Mouse (Mus musculus): ENCODE data around the gene Cfl1. TPM values are rescaled to one million over a fixed set of nuclear protein-coding genes. Genes with fewer than 3 reads are reported as not detected.

Cfl1 gene
- total RNA-seq, 2 experiments from 2014 or later: 184 to 211 TPM

DNA sequence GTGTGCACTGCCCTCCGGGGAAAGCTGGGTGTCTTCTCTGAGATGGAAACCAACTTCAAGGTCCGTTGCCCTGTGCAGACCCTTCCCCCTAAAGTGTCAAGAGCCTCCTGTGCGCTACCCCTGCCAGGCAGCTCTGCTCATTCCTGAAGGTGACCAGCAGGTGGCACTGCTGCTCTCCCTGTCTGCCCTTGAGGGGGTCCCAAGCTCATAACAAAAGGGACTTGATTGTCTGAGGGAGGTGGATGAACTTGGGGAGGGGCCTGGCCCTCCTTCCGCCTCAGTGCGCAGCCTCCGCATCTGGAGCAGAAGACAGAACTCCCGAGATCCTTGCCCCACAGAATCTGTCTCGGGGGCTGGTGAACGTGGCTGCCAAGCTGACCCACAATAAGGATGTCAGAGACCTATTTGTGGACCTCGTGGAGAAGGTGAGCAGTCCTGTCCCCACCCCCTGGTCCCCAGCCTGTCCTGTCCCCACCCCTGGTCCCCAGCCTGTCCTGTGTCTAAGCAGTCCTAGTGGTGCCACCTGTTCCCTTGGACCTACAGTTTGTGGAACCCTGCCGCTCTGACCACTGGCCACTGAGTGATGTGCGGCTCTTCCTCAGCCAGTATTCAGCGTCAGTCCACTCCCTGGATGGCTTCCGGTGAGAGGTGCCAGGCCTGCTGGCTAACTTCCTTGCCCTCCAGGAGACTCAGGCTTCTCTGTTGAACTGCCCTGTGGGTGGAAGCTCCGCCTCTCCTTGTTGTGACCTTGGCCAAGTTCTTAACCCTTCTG is 26.3 kb upstream of the Cfl1 start:
- peak; percentile 52 to 72 for DNase-seq

DNA sequence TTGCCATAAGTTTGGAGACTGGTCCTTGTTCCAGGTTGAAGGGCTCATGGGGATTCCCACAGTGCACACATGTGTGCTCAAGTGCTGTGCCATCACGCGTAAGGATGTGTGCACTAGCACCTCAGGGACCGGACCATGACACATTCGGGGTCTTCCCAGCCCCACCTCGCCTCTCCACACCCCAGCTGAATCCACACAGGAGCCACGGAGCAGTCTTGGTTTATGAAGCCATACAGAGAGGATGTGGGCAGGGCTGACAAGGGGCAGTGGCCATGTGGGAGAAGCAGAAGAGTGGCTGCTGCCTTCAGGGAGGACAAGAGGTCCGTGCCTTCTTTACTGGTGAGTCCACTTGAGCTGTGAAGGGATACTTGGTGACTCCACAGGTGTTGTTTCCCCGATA is 25.2 kb upstream of the Cfl1 start:
- no peak for DNase-seq

DNA sequence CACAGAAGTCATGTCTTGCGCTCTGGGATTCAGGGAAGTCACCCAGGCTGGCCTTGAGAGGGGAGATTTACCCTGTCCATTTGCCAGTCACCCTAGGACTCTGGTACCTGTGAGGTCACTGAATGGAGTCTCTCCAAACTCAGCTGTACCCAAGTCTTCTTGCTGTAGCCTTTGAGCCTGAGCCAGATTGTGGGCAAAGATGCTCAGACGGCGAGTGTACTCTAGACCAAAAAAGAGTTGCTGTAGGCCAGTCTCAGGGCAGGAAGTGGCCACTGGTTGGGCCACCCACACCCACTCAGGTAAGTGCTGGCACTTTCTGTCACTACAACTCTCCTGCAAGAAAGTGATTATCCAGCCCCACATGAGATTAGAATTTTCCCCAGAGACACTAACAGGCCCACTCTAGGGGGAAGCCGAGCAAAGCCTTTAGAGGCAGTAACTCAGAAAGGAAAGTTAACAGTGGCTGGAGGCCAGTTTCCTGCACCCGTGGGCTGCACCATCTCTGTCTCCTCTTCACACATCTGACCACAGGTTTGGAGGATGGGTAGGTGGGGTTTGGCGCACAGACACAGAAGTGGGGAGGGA is 23.2 kb upstream of the Cfl1 start:
- no peak for DNase-seq

DNA sequence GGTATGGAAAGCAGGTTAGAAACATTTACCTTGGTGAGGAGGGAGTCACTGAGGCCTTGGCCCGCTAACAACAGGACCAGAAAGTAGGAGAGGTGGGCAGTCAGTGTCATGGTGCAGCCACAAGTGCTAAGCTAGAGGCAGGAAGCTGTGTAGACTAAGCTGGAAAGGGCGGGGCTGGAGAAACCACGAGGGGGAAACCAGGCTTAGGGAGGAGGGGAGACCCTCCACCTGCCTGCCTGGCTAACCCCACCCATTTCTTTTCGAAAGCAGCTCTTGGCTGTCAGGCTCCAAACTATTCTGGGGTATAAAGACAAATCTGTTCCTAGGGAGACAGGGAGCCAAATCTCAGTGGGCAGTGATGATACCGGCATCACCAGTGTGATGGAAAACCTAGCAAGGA is 21.9 kb upstream of the Cfl1 start, which contains the start of gene Ctsw:
Gene Ctsw, minus strand, starts transcription at position 134 of the 400 bp plus-strand sequence.
- DNase-seq: no peak

DNA sequence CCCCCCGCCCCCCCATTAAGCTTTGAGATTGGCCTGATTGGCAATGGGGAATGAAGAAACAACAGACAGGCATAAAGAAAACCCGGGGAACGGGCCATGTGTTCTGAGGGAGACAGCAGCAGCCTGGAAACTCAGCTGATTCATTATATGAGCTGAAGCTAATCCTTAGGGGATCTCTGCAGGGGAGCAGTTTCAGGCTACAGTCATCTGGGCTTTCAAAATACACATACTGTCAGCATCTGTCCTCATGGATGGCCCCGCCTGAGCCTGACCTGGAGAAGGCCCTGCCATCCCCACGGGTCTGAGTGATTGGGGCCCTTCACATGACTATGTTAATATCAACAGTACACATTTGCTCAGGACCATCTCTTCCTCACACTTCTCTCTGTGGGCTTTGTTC is 18.4 kb upstream of the Cfl1 start:
- no peak for DNase-seq

DNA sequence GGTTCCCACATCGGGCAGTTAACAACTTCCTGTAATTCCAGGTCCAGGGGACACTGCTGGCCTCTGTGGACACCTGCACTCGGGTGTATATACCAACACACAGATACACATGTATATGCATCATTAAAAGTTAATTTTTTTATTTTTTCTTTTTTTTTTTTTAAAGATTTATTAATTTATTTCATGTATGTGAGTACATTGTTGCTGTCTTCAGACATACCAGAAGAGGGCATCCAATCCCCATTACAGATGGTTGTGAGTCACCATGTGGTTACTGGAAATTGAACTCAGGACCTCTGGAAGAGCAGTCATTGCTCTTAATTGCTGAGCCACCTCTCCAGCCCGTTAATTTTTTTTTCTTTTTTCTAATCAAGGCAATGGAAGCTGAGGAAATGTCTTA is 17.4 kb upstream of the Cfl1 start:
- no peak for DNase-seq

DNA sequence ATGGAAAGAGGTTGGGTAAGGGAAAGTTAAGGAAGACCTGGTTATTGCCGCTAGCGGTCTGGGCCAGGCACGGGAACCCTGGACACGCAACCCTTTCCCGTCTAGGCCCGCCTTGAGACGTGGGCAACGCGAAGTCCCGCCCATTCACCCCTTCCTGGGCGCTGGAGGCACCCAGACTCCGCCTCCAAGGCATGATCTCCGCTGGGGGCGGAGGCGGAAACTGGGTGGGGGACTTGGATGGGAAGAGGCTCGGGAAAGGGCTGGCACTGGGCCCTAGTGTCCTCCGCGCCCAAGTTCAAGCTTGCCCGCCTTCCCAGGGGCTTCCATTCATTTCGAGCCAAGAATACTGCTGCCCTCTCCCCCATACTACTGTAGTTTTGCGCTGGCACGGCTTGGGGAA is 16.5 kb upstream of the Cfl1 start, which contains the start of gene Efemp2:
Gene Efemp2, plus strand, starts transcription at position 235 of the 400 bp plus-strand sequence.
- peak; percentile 87 to 92 for DNase-seq

DNA sequence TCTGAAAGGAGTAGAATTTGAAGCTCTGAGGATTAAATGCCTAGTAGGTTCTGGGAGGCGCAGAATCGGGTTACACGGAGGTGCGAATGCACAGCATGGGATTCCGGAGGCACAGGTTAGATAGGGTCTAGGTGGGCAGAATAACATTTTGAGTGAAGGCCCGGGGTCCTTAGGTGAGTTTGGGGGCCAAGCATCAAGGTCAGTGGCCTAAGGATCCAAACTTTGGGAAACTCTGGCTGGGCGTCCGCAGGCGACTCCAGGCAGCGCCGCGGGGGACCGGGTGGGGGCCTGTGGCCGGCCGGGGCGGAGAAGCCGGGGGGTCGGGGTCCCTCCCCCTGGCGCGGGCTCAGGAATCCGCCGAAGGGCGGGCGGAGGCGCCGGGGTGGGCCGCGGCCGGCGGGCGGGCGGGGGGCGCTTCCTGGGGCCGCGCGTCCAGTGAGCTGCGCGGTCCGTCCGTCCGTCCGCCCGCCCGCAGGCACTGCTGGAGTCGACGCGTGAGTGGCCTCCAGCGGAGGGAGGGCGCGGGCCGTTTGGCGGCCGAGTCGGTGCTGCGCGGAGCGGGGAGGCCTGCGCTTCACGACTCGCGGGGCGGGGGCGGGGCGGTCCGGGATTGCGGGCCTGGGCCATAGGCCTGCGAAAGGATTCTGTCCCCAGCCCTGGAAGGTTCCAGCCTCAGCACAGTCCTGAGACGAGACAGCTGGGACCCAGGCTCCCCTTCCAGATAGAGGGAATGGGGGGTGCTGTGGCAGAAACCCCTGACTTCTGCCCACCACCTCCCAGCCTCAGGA is 15.8 kb upstream of the Cfl1 start:
- peak; percentile 55 to 59 for DNase-seq

DNA sequence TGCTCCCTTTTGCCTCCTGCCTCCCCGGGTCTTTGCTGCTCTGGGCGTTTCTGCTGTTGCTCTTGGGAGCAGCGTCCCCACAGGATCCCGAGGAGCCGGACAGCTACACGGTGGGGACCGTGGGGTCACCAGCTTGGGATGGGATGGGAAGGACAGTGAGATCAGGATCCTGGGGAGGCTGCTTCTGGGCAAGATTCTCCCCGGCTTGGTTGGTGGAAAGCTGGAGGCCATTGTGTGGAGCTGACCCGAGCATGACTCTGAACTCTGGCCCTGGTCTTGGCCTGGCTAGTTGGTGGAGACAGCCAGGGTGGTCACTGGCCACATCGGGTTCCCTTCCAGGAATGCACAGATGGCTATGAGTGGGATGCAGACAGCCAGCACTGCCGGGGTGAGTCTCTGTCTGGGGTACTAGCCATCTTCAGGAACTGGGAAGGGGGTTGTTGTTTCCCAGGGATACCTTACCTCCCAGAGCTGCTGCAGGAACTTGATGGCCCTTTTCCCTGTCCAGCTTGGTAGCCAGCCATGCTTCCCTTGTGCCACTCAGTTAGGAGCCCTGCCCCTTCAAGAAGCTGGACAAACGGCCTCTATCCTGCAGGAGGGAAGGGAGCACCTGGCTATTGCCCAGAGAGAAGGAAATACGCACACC is 15.1 kb upstream of the Cfl1 start:
- peak in 1 of 2 experiments; percentile 43 for DNase-seq

DNA sequence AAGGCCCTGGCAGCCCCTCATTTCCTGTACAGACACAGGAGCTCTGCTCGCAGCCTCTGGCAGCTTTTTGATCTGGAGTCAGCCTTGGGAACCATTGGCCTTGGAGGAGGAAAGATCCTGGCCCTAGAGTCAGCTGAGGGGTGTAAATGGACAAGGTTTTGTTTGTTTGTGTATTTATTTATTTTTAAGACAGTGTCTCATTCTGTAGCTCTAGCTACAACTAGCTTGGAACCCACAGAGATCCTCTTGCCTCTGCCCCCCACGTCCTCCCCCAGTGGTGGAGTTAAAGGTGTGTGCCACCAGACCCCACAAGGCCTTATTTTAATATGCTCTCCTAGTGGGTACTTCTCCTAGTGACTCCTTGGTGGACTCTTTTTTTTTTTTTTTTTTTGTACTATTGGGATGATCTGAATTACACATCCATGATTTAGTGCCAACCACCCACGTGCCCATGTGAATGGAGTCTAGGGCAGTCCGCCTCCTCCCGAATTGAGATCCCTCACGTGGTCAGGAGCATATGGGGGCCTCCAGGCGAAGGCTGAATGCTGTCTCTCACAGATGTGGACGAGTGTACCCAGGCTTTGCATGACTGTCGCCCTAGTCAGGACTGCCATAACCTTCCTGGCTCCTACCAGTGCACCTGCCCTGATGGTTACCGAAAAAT is 13.1 kb upstream of the Cfl1 start:
- DNase-seq: no peak

DNA sequence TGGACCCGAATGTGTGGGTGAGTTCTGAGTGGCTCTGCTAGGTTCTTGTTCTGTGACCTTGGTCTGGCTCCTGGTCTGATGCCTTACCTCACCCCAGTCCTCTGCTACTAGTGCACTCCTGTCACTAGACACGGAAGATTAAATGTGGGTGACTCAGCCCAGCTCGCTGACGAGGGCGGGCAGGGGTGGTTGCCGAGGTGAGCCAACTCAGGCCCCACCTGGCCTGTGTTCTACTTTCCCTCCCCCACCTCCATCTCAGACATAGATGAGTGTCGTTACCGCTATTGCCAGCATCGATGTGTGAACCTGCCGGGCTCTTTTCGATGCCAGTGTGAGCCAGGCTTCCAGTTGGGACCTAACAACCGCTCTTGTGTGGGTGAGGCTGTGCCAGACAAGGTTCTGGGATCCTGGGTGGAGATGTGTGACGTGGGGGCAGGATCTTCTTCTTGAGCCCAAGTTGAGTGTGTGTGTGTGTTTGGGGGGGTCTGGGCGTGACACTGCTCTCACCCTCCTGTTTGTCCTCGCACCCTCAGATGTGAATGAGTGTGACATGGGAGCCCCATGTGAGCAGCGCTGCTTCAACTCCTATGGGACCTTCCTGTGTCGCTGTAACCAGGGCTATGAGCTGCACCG is 12.5 kb upstream of the Cfl1 start:
- DNase-seq: no peak

DNA sequence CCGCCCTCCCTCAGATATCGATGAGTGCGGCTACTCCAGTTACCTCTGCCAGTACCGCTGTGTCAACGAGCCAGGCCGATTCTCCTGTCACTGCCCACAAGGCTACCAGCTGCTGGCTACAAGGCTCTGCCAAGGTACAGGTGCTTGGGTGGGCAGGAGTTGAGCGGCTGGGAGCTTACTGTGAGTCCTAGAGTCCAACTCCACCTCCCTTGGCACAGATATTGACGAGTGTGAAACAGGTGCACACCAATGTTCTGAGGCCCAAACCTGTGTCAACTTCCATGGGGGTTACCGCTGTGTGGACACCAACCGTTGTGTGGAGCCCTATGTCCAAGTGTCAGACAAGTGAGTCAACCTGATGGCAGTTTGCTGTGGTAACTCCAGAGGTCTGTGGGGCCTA is 10.2 kb upstream of the Cfl1 start:
- DNase-seq: no peak

DNA sequence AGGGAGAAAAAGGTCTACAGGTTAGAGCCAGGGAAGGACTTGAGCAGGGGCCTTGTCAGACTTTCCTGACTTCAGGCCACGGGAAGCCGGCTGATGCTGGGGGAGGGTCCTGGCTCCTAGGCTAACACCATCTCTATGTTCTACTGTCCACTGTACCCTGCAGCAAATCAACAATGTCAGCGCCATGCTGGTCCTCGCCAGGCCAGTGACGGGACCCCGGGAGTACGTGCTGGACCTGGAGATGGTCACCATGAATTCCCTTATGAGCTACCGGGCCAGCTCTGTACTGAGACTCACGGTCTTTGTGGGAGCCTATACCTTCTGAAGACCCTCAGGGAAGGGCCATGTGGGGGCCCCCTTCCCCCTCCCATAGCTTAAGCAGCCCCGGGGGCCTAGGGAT is 8.9 kb upstream of the Cfl1 start:
- DNase-seq: no peak

DNA sequence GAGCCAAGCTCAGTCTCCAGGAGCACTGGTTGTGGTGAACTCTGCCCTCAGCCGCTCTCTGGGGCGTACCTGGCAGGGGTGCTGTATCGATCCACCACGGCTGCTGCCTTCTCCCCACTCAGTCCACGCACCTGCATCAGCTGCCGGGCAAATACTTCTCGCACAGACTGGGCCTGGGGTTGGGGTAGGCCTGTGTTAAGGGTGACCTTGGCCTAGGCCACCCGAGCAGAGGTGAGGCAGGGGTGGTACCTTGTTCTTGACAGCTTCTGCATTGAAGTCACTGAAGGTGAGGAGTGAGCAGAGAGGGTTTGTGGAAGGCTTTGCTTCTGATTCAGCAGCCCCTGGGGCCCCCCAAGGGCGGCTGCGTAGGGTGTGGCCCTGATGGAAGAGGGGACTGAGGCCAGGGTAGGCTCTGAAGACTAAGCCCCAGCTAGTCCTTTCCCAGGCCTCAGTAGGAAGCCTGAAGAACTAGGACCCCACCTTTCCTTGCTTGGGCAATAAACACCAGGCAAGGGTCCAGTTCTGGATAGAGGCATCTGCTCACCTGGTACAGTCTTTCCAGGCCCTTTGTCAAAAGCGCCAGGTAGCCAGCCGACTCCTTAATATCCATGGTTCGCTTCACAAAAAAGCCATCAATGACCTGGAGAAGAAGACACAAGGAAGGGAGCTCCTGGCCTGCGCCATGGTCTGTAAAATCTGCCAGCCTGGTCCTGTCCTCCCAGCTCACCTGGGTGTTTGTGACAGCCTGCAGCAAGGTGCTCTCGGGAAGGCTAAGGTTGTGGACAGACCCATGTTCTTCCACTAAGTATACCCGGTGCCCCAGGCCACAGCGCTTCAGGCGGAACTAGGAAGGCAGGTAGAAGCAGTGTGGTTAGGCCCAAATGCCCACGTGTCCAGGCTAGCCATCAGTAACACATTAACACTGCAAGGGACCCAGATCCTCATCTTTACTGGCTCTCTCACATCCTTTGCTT is 6.6 kb upstream of the Cfl1 start:
- no peak for DNase-seq

DNA sequence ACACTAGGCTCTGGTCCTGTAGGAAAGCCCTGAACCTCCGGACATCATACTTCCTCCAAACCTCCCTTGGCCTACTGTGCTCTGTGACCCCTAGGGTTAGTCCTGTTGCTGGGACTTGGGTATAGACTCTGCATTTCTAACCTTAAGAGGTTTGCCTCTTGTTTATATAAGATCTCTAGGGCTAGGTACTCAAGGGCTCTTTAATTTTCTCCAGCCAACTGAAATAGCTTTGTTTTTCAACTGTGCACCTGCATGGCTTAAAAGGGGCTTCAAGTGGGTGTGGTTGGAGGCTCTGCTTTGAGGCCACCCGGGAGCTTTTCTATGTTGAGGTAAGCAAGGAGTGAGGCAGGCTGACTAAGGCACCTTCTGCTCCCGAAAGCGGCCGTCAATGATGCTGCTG is 5.8 kb upstream of the Cfl1 start:
- DNase-seq: no peak

DNA sequence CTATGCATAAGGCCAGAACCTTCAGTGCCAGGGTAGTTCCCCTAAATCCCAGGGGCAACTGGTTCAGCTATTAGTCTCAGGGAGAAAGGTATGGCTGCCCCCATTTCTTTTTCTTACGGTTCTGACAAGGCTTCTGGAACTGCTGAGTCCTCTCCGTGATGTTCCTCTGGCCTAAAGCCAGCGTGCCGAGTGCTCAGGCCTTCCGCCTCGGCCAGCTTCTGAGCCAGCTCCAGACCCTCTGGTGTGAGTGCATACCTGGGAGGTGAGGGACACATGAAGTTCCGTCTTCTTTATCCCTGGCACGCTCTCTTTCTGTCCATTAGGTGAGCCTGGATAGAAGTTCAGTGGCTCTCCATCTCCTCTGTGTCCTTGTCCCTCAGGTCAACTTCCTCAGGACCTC is 4.9 kb upstream of the Cfl1 start:
- no peak for DNase-seq

DNA sequence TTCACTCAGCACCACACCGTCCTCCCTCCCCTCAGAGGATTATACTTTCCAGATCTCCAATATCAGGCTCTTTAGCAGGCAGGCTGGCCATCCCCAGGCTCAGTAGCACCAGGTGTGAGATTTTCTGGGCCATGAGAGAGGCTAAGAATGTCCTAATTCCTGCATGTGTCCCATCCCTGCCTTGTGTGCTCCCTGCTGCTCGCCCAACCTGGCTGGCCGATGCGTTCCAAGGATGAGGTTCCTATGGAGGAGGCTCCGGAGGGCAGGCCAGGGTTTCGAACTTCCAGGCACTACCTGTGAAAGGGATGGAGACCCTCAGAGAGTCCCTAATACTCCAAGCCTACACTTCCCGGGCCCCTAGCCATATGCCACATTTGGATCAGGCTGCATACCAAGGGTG is 4.4 kb upstream of the Cfl1 start:
- no peak for DNase-seq

DNA sequence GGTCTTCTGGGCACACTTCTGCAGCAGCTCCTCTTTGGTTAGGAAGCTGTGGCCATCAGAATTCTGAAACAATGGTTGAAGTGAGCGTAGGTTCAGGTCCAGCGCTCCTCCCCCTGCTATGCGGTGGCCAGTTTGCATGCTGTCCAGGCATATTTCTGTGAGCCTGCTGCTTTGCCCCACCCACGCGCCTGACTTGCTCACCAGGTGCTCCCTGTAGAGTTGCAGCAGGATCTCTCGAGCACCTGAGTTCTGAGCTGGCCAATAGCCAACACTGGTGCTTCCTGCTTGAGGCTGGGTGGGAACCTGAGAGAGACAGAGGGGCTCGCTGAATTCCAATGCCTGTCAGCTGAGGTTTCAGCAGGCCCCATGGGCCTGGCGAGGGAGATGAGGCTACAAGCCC is 4.0 kb upstream of the Cfl1 start:
- no peak for DNase-seq

DNA sequence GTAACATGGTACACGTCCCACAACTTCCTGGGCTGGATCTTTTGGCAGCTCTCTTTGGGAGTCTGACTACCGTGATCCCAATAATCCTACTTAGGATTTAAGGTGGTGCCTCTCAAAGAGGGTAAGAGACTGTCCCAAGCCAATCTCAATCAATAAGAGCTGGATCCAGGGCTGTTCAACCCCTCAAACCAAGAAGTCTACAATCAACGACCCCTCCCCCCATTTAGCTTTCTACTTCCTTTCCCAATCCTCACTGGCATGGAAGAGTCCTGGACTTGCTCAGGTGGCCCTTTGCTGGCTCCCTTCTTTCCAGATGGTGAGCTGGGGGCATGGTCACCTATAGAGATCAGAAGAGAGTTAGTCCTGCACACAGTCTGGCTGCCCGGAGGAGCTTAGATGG is 3.5 kb upstream of the Cfl1 start:
- no peak for DNase-seq

Measured in heart, adult 18-20 months (tissue).